Mouse (Mus musculus) MEL (cell line): ENCODE data around the gene Zfp575.

Experiments used
- CTCF ChIP-seq, 3 experiments: IDR thresholded peaks in 2 of 3; conservative IDR thresholded peaks in 1 of 3; 2 replicates each; pipeline ENCODE4 v1.5.1; 2011 to 2012; ENCODE audit warnings: low read length in 3 of 3, low read depth in 2 of 3, mild to moderate bottlenecking in 2 of 3, improper control_type of control experiment in 1 of 3, inconsistent platforms in 1 of 3, mixed read lengths in 1 of 3, moderate library complexity in 1 of 3; ENCODE audit not compliant: control insufficient read depth in 1 of 3, insufficient read depth in 1 of 3, poor library complexity in 1 of 3, severe bottlenecking in 1 of 3
- E2F4 ChIP-seq: IDR thresholded peaks from 2 replicates; pipeline ENCODE4 v1.6.1; 2011; ENCODE audit warnings: low read depth, low read length, improper control_type of control experiment, borderline replicate concordance
- ETS1 ChIP-seq: IDR thresholded peaks from 2 replicates; pipeline ENCODE4 v1.6.1; 2012; ENCODE audit warnings: low read depth, mild to moderate bottlenecking, inconsistent platforms, low read length, improper control_type of control experiment, moderate library complexity
- GATA1 ChIP-seq: IDR thresholded peaks from 2 replicates; pipeline ENCODE4 v1.6.1; 2011; ENCODE audit warnings: low read depth, low read length, improper control_type of control experiment
- JUND ChIP-seq: IDR thresholded peaks from 2 replicates; pipeline ENCODE4 v1.6.1; 2011; ENCODE audit warnings: low read depth, mild to moderate bottlenecking, improper control_type of control experiment, low read length
- NRF1 ChIP-seq: IDR thresholded peaks from 2 replicates; pipeline ENCODE4 v1.6.1; 2014; ENCODE audit warnings: low read depth, mild to moderate bottlenecking, inconsistent platforms, low read length, improper control_type of control experiment, moderate library complexity; ENCODE audit not compliant: poor library complexity, insufficient read depth, severe bottlenecking
- POLR2A ChIP-seq, 2 experiments: IDR thresholded peaks; 2 replicates each; pipeline ENCODE4 v1.6.1; 2011 to 2012; ENCODE audit warnings: low read length in 2 of 2, mild to moderate bottlenecking in 2 of 2, control low read depth in 1 of 2, improper control_type of control experiment in 1 of 2, low read depth in 1 of 2, moderate library complexity in 1 of 2; ENCODE audit not compliant: control insufficient read depth in 1 of 2, insufficient read depth in 1 of 2, poor library complexity in 1 of 2
- RAD21 ChIP-seq: IDR thresholded peaks from 2 replicates; pipeline ENCODE4 v1.6.1; 2011; ENCODE audit warnings: mild to moderate bottlenecking, low read depth, low read length, improper control_type of control experiment
- SMC3 ChIP-seq: IDR thresholded peaks from 2 replicates; pipeline ENCODE4 v1.6.1; 2011; ENCODE audit warnings: low read depth, low read length, improper control_type of control experiment
- TBP ChIP-seq: IDR thresholded peaks from 2 replicates; pipeline ENCODE4 v1.8.0; 2011; ENCODE audit warnings: low read depth, low read length, improper control_type of control experiment
- TCF12 ChIP-seq: IDR thresholded peaks from 2 replicates; pipeline ENCODE4 v1.6.1; 2014; ENCODE audit warnings: low read depth, mild to moderate bottlenecking, inconsistent platforms, low read length, improper control_type of control experiment, moderate library complexity
- ZC3H11A ChIP-seq: IDR thresholded peaks from 2 replicates; pipeline ENCODE4 v1.6.1; 2012; ENCODE audit warnings: low read depth, mild to moderate bottlenecking, inconsistent platforms, low read length, improper control_type of control experiment

- TF ChIP-seq NRF1 (no peak), RAD21 (no peak), ZC3H11A (no peak), CTCF (IDR thresholded peaks at IDR 0.05 in 2 of 3, conservative IDR thresholded peaks at IDR 0.05 in 1 of 3; ENCODE audit: control insufficient read depth in 1 of 3, insufficient read depth in 1 of 3, low read depth in 2 of 3, low read length in 3 of 3, poor library complexity in 1 of 3, severe bottlenecking in 1 of 3) (no peak), TBP (no peak), POLR2A (IDR thresholded peaks at IDR 0.05; ENCODE audit: control insufficient read depth in 1 of 2, insufficient read depth in 1 of 2, low read depth in 1 of 2, low read length in 2 of 2, poor library complexity in 1 of 2) (no peak), GATA1 (no peak), TCF12 (no peak), SMC3 (no peak), E2F4 (no peak), ETS1 (no peak), JUND (no peak)
Measured at GRCm38 (mm10) chr7:24606046-24606445, 18.6 kb upstream of the Zfp575 start.
